22 mouse cellular contexts compared by ENCODE assay signal in the genomic region with DNA sequence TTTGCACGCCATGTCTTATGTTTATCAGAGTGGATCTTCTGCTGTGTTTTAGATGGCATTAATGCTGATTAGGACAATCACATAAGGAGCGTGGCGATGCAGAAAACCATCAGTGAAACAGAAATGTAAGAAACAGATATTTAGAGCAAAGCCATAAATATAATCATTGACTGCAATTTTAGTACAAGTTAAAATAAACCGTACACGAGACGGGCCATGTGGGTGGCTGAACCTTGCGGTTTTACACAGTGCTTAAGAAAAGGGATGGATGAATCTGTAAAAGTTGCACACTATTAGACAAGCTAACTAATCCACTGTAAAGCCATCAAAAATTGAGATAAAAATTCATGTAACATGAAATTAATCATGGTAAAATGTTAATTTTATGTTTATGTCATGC. TPM values are rescaled to one million over a fixed set of nuclear protein-coding genes. Genes with fewer than 3 reads are reported as not detected.
"Had no signal": no experiment of that assay in that cellular context is flagged by ENCODE, and none has a peak within 500 bp of the region (broad histone marks: within the 10 kb centered on the region; RNA-seq: fewer than 3 reads in every experiment).

No protein-coding gene starts in this region.

- H3K27ac ChIP-seq: liver, embryonic 13.5 days; liver, embryonic 15.5 days; lung, embryonic 15.5 days; macrophage; midbrain, embryonic 13.5 days; midbrain, embryonic 15.5 days; stomach, embryonic 15.5 days; stomach, postnatal 0 days had no signal

- ATAC-seq: liver, postnatal 0 days; lung, postnatal 0 days; midbrain, embryonic 13.5 days; midbrain, embryonic 15.5 days had no signal

- DNase-seq: liver, embryonic 13.5 days; liver, postnatal 0 days; lung, adult 2 months; lung, postnatal 14 days; lung, postnatal 36 days; right cerebral cortex, postnatal 14 days; thymus, adult 18-20 months; thymus, postnatal 14 days; thymus, postnatal 36 days had no signal

- H3K4me1 ChIP-seq: liver, embryonic 13.5 days; liver, embryonic 15.5 days; lung, embryonic 15.5 days; megakaryocyte, embryonic 14.5 days; midbrain, embryonic 15.5 days; stomach, embryonic 15.5 days had no signal

- H3K9me3 ChIP-seq: liver, embryonic 13.5 days; liver, embryonic 15.5 days; lung, embryonic 15.5 days; midbrain, embryonic 13.5 days; midbrain, embryonic 15.5 days; stomach, embryonic 15.5 days had no signal

- H3K27me3 ChIP-seq: liver, embryonic 13.5 days; liver, embryonic 15.5 days; lung, embryonic 15.5 days; megakaryocyte, embryonic 14.5 days; midbrain, embryonic 13.5 days; midbrain, embryonic 15.5 days; stomach, embryonic 15.5 days had no signal

- H3K4me3 ChIP-seq: liver, embryonic 13.5 days; liver, embryonic 15.5 days; lung, embryonic 15.5 days; megakaryocyte, embryonic 14.5 days; midbrain, embryonic 13.5 days; midbrain, embryonic 15.5 days; stomach, embryonic 15.5 days had no signal

- H3K36me3 ChIP-seq: liver, embryonic 13.5 days; liver, embryonic 15.5 days; lung, embryonic 15.5 days; midbrain, embryonic 13.5 days; midbrain, embryonic 15.5 days; stomach, embryonic 15.5 days had no signal

RNA-seq across cellular contexts. Expression of gene Cntnap4, which starts 58.9 kb away (rescaled TPM):
- total RNA-seq: megakaryocyte progenitor cell, adult 5-6 weeks; monocyte, adult 5-6 weeks; neutrophil, adult 5-6 weeks had no signal
- polyA plus RNA-seq: liver, embryonic 13.5 days; liver, postnatal 0 days; lung, adult 2 months; lung, postnatal 0 days; macrophage; spleen, adult 2 months had no signal
